Mouse (Mus musculus) bone marrow macrophage, adult 2 months (primary cell): ENCODE measurements around the gene Ltb4r1.

ENCODE experiments used
- CTCF ChIP-seq: IDR thresholded peaks from 2 replicates; pipeline ENCODE4 v1.5.1; 2012; ENCODE audit warnings: low read depth, mild to moderate bottlenecking, low read length, moderate library complexity
- POLR2A ChIP-seq: IDR thresholded peaks from 2 replicates; pipeline ENCODE4 v1.6.1; 2012; ENCODE audit warnings: mild to moderate bottlenecking, low read depth, low read length, borderline replicate concordance

DNA sequence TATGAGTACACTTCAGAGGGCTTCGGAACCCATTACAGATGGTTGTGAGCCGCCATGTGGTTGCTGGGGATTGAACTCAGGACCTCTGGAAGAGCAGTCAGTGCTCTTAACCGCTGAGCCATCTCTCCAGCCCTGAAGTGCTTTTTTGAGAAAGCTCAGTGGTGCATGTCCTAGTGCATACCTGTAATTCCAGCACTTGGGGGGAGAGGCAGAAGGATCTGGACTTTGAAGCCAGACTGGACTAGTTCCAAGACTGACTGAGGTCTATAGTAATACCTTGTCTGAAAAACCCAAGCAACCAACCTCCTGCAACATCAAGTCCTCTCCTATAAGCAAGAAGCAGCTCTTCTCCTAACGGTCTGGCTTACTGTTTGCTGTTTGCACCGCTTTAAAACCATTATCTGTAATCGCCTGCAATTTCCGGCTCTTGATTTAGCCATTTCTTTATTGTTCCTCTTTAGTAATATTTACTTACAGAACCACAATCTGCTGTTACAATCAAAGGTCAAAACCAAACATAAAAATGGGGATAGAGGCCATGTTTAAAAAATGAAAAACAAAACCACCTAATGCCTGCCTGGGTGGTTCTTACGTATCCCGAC lies 28.6 kb upstream of the Ltb4r1 start:
- TF ChIP-seq CTCF (no peak), POLR2A (no peak)
